In the genomic region with DNA sequence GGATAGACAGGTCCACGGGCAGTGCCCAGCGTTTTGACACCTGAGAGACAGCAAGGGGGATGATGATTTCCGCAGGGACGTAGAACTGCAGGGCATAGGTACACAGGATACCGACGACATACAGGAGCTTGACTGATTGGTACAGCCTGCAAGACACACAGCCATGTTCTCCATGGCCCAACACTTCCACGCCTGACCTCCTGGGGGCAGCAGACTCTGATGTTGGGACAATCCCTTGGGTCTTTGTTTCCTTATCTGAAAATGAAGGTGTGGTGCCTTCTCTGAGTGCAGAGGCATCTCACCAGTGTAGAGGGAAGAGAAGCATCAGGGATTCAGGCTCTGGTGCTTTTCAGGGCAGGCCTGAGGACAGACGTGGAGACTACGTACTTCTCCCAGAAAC, we compare ENCODE assay signal across 7 mouse cellular contexts. TPM values are rescaled to one million over a fixed set of nuclear protein-coding genes. Genes with fewer than 3 reads are reported as not detected.
DNase-seq lines count a peak whose midpoint lies in the region; ATAC-seq and TF ChIP-seq lines count a peak whose summit lies in the region.

No protein-coding gene starts in this region.

- H3K27ac ChIP-seq in kidney, adult 2 months (ENCODE audit: insufficient read depth, low read depth, low read length), result no peak overlapping the region
- no peak overlapping the region for H3K27ac ChIP-seq in kidney, embryonic 15.5 days
- no peak overlapping the region for H3K27ac ChIP-seq in small intestine, adult 2 months (ENCODE audit: insufficient read depth, low read depth, low read length)

- no peak for TF ChIP-seq POLR2A in kidney, adult 2 months (IDR thresholded peaks at IDR 0.05; ENCODE audit: low read depth, low read length)
- no peak for TF ChIP-seq POLR2A in lung, adult 2 months (IDR thresholded peaks at IDR 0.05; ENCODE audit: borderline replicate concordance, extremely low read depth, low read depth, low read length)
- no peak for TF ChIP-seq POLR2A in small intestine, adult 2 months (IDR thresholded peaks at IDR 0.05; ENCODE audit: low read depth, low read length)

- TF ChIP-seq CTCF in kidney, adult 2 months (conservative IDR thresholded peaks at IDR 0.05; ENCODE audit: insufficient read depth, insufficient read length, low read depth, low read length), result peak; percentile 80
- peak; percentile 74 for TF ChIP-seq CTCF in lung, adult 2 months (IDR thresholded peaks at IDR 0.05; ENCODE audit: insufficient read depth, low read length)
- TF ChIP-seq CTCF in small intestine, adult 2 months (IDR thresholded peaks at IDR 0.05; ENCODE audit: extremely low read depth, insufficient read length, insufficient replicate concordance, low read depth, low read length), result peak; percentile 65; the same call in 1 of the 2 replicates

- H3K4me3 ChIP-seq in kidney, adult 2 months (ENCODE audit: insufficient read depth, low read depth, low read length), result no peak overlapping the region
- H3K4me3 ChIP-seq in kidney, embryonic 15.5 days (replicated peaks), result no peak overlapping the region
- no peak overlapping the region for H3K4me3 ChIP-seq in lung, adult 2 months (replicated peaks; ENCODE audit: extremely low read depth, low read depth, low read length)
- H3K4me3 ChIP-seq in small intestine, adult 2 months (ENCODE audit: low read depth, low read length), result no peak overlapping the region

- H3K4me1 ChIP-seq in kidney, adult 2 months (ENCODE audit: control insufficient read depth, insufficient read depth, low read length), result no peaks in the 10 kb centered on the region
- H3K4me1 ChIP-seq in kidney, embryonic 15.5 days, result no peaks in the 10 kb centered on the region
- H3K4me1 ChIP-seq in lung, adult 2 months (ENCODE audit: control insufficient read depth, insufficient read depth, low read length), result no peaks in the 10 kb centered on the region
- H3K4me1 ChIP-seq in small intestine, adult 2 months (ENCODE audit: control insufficient read depth, insufficient read depth, insufficient read length, low read length), result no peaks in the 10 kb centered on the region

- no peak overlapping the region for H3K4me2 ChIP-seq in kidney, embryonic 15.5 days

- no peaks in the 10 kb centered on the region for H3K27me3 ChIP-seq in kidney, adult 2 months (replicated peaks; ENCODE audit: control insufficient read depth, insufficient read depth, low read length)
- no peaks in the 10 kb centered on the region for H3K27me3 ChIP-seq in kidney, embryonic 15.5 days
- H3K27me3 ChIP-seq in small intestine, adult 2 months (ENCODE audit: control insufficient read depth, insufficient read depth, low read length), result no peaks in the 10 kb centered on the region

- no peaks in the 10 kb centered on the region for H3K36me3 ChIP-seq in kidney, adult 2 months (ENCODE audit: control insufficient read depth, insufficient read depth, low read length)
- no peaks in the 10 kb centered on the region for H3K36me3 ChIP-seq in kidney, embryonic 15.5 days
- no peaks in the 10 kb centered on the region for H3K36me3 ChIP-seq in small intestine, adult 2 months (ENCODE audit: control insufficient read depth, insufficient read depth, low read length)

- WGBS in kidney, adult 2 months, result 54% methylated on average over 9 of the region's 9 CpGs
- 52% methylated on average over 9 of the region's 9 CpGs for WGBS in kidney, embryonic 15.5 days
- 51% methylated on average over 9 of the region's 9 CpGs for WGBS in lung, adult 2 months
- WGBS in small intestine, adult 2 months, result 44% methylated on average over 9 of the region's 9 CpGs

- ATAC-seq in kidney, embryonic 15.5 days (replicated peaks; ENCODE audit: low FRiP score), result no peak

- no peak overlapping the region for H3K9ac ChIP-seq in kidney, embryonic 15.5 days

- DNase-seq in kidney, adult 2 months, result peak; percentile 52
- peak; percentile 63 for DNase-seq in MN1 (ENCODE audit: low spot score)
- peak; percentile 60 to 79 for DNase-seq in cerebellum, postnatal 25 days
- peak; percentile 9 to 72 for DNase-seq in layer of hippocampus, adult 18-20 months (ENCODE audit: low spot score in 2 of 2)
- peak; percentile 34 for DNase-seq in lung, adult 2 months

- H3K9me3 ChIP-seq in kidney, embryonic 15.5 days (replicated peaks), result no peaks in the 10 kb centered on the region

RNA-seq across cellular contexts. Expression of a gene that starts 11.2 kb away (rescaled TPM):
- 0.04 and 0.11 TPM in 2 replicates for polyA plus RNA-seq in kidney, adult 2 months (2012; rRNA removed)
- not detected in 2 replicates for polyA plus RNA-seq in kidney, embryonic 15.5 days (2015; fragmentation: Nextera tagmentation; extraction: Ambion mirVana)
- not detected for total RNA-seq in layer of hippocampus, adult 18-20 months (2021)
- 0.18 and 0.22 TPM in 2 replicates for polyA plus RNA-seq in lung, adult 2 months (2012; rRNA removed)
- 0.18 and 0.23 TPM in 2 replicates for polyA plus RNA-seq in small intestine, adult 2 months (2012; rRNA removed)

RNA-seq across cellular contexts. Expression of a gene that starts 22.2 kb away (rescaled TPM):
- 35.4 and 36.9 TPM in 2 replicates for polyA plus RNA-seq in kidney, adult 2 months (2012; rRNA removed)
- 0.83 and 2.4 TPM in 2 replicates for polyA plus RNA-seq in kidney, embryonic 15.5 days (2015; fragmentation: Nextera tagmentation; extraction: Ambion mirVana)
- total RNA-seq in layer of hippocampus, adult 18-20 months (2021), result under 1 TPM in 1 of 2 experiments, not detected in 1; 0.23 TPM
- polyA plus RNA-seq in lung, adult 2 months (2012; rRNA removed), result 75.9 and 90.6 TPM in 2 replicates
- 0.90 and 1.6 TPM in 2 replicates for polyA plus RNA-seq in small intestine, adult 2 months (2012; rRNA removed)

RNA-seq across cellular contexts. Expression of a gene that starts 41.5 kb away (rescaled TPM):
- 60.5 and 63.4 TPM in 2 replicates for polyA plus RNA-seq in kidney, adult 2 months (2012; rRNA removed)
- polyA plus RNA-seq in kidney, embryonic 15.5 days (2015; fragmentation: Nextera tagmentation; extraction: Ambion mirVana), result 1.5 and 3.1 TPM in 2 replicates
- total RNA-seq in layer of hippocampus, adult 18-20 months (2021), result 10 to 100 TPM; 57.9 to 68.4 TPM
- polyA plus RNA-seq in lung, adult 2 months (2012; rRNA removed), result 15.6 and 19.4 TPM in 2 replicates
- 48.9 and 96.4 TPM in 2 replicates for polyA plus RNA-seq in small intestine, adult 2 months (2012; rRNA removed)

Comparison
In these comparisons a context has a peak if more than half of its experiments do, and no peak if none do; other contexts are left out.
1. RNA of a gene that starts 22.2 kb away (polyA plus RNA-seq): 75.9 to 90.6 TPM in lung, adult 2 months and 35.4 to 36.9 TPM in kidney, adult 2 months; 0.90 to 1.6 TPM in small intestine, adult 2 months and 0.83 to 2.4 TPM in kidney, embryonic 15.5 days; every median in the first group is over 10 times any median in the second.
2. Peak in every context shown above with its lines, with median percentiles within 50 percentile points of each other: DNase-seq and CTCF ChIP-seq.